Mouse (Mus musculus) layer of hippocampus, postnatal 25 days (tissue): Measurements from ENCODE around the gene Akr1c6. TPM values are rescaled to one million over a fixed set of nuclear protein-coding genes. Genes with fewer than 3 reads are reported as not detected.
"Not testable (repeated sequence)": the region's sequence is repeated elsewhere in the genome, so short reads cannot be mapped to it uniquely, and the experiment has no call there.

Experiments
- DNase-seq, 2 experiments: peaks; one replicate each; pipeline ENCODE4 v3.0.0; 2022; ENCODE audit warnings: mixed read lengths in 2 of 2, low spot score in 1 of 2; ENCODE audit errors: extremely low spot score in 1 of 2
- total RNA-seq, 2 experiments: library from RNA; stranded (reverse); gene quantifications; 2 replicates each; pipeline ENCODE4 v1.2.3; 2021

Gene Akr1c6
- not detected for total RNA-seq

- DNase-seq = no peak
These were observed at the start of gene Akr1c6 for GRCm38 (mm10) chr13:4434006-4434405. TSS of gene Akr1c6 (plus strand) at chr13:4434306.

- no peak for DNase-seq
These were observed 49.2 kb upstream of the Akr1c6 start for GRCm38 (mm10) chr13:4384918-4385317.

GRCm38 (mm10) chr13:4385541-4385940 lies 48.6 kb upstream of the Akr1c6 start:
- DNase-seq = no peak

- no peak for DNase-seq
These were observed 45.2 kb upstream of the Akr1c6 start for GRCm38 (mm10) chr13:4388762-4389446.

- DNase-seq = not testable (repeated sequence)
These were observed 33.7 kb upstream of the Akr1c6 start for GRCm38 (mm10) chr13:4400360-4400759.

GRCm38 (mm10) chr13:4400831-4401230 lies 33.3 kb upstream of the Akr1c6 start:
- no peak for DNase-seq

GRCm38 (mm10) chr13:4402221-4402620 lies 31.9 kb upstream of the Akr1c6 start:
- DNase-seq = no peak

GRCm38 (mm10) chr13:4404726-4405125 lies 29.4 kb upstream of the Akr1c6 start:
- no peak for DNase-seq

- no peak for DNase-seq
These were observed 27.3 kb upstream of the Akr1c6 start for GRCm38 (mm10) chr13:4406771-4407170.

- DNase-seq = no peak
These were observed 5.5 kb upstream of the Akr1c6 start for GRCm38 (mm10) chr13:4428558-4428957.

GRCm38 (mm10) chr13:4429034-4429433 lies 5.1 kb upstream of the Akr1c6 start:
- no peak for DNase-seq

- no peak for DNase-seq
These were observed 3.0 kb upstream of the Akr1c6 start for GRCm38 (mm10) chr13:4431129-4431528.

- DNase-seq = no peak
These were observed 31.5 kb downstream of the Akr1c6 start for GRCm38 (mm10) chr13:4465641-4466040.

GRCm38 (mm10) chr13:4467896-4468295 lies 33.8 kb downstream of the Akr1c6 start:
- DNase-seq = no peak

Other genes starting within 250 kb of the Akr1c6 start
- gene Akr1c13, start 243.2 kb upstream of the Akr1c6 start, total RNA-seq = not detected
- gene Akr1c19, start 205.6 kb upstream of the Akr1c6 start, total RNA-seq = not detected
- not detected for gene Akr1c12, start 154.9 kb upstream of the Akr1c6 start, total RNA-seq
- gene Akr1c20, start 89.0 kb downstream of the Akr1c6 start, total RNA-seq = not detected
- not detected for gene Akr1c21, start 139.8 kb downstream of the Akr1c6 start, total RNA-seq
- 10 to 100 TPM; 21.9 to 22.7 TPM for gene Akr1e1, start 174.9 kb downstream of the Akr1c6 start, total RNA-seq